Mouse (Mus musculus): ENCODE data around the gene Stat6. TPM values are rescaled to one million over a fixed set of nuclear protein-coding genes. Genes with fewer than 3 reads are reported as not detected.
"Not testable (repeated sequence)": the region's sequence is repeated elsewhere in the genome, so short reads cannot be mapped to it uniquely, and the experiment has no call there.

Stat6 gene
- polyA plus RNA-seq, 1 experiment from 2014 or later: 141 TPM

DNA sequence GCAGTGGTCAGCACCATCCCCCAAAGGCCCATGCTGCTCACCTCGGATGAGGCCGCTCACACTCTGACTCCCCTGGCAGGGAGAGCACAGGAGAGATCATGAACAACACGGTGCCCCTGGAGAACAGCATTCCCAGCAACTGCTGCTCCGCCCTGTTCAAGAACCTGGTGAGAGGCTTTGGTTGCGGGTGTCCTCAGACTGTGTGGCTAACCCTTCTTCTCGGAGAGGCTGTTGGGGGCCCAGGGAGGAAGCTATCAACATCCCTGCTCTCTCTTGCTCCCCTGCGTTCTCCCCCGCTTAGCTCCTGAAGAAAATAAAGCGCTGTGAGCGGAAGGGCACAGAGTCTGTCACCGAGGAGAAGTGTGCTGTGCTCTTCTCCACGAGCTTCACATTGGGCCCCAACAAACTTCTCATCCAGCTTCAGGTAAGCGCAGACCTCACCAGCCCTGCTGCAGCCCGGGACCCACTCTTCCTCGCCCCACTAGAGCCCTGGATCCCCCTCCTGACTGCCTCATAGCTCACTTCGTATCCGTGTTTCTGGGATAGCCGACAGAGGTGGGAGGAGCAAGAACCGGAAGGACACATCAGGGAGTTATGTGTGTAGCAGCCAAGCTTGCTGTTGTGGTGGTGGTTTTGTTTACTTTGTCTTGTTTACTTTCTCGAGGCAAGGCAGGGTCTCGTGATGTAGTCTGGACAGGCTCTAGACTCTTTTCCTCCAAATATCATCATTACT is 10.3 kb downstream of the Stat6 start:
- H3K79me2 ChIP-seq (ENCODE audit: inconsistent target): peaks cover 34% of the 10 kb centered on the region; the same call in 1 of the 2 replicates
- H3K4me3 ChIP-seq (ENCODE audit: inconsistent target): no peak overlapping the region
- WGBS (ENCODE audit: missing documents): 95% methylated on average over 21 of the region's 21 CpGs
- no peak overlapping the region for H3K27ac ChIP-seq
- peaks cover 84% of the 10 kb centered on the region for H3K36me3 ChIP-seq (ENCODE audit: inconsistent target)

DNA sequence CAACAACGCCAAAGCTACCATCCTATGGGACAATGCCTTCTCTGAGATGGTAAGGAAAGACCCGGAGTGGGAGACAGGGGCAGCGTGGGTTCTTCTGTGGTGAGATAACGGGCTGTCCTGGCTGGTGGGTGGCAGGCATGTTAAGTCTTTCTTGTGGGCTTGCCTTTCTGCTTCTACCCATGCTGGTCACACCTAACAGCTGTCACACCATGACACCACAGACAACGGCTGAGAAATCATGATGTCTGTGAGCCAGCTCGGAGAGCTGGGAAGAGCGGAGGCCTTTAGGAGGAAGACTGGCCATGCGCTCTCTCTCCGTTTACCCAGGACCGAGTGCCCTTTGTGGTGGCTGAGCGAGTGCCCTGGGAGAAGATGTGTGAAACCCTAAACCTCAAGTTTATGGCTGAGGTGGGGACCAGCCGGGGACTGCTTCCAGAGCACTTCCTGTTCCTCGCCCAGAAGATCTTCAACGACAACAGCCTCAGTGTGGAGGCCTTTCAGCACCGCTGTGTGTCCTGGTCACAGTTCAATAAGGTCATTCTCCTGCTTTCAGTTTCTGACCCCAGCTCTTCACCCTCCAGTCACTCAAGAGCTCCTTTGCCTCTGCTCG is 12.3 kb downstream of the Stat6 start:
- Histone ChIP-seq H3K27ac (no peak overlapping the region), H3K36me3 (ENCODE audit: inconsistent target) (peaks cover 93% of the 10 kb centered on the region), H3K4me3 (ENCODE audit: inconsistent target) (no peak overlapping the region), H3K79me2 (ENCODE audit: inconsistent target) (peaks cover 26% of the 10 kb centered on the region; the same call in 1 of the 2 replicates)
- 43% methylated on average over 16 of the region's 16 CpGs for WGBS (ENCODE audit: missing documents)

DNA sequence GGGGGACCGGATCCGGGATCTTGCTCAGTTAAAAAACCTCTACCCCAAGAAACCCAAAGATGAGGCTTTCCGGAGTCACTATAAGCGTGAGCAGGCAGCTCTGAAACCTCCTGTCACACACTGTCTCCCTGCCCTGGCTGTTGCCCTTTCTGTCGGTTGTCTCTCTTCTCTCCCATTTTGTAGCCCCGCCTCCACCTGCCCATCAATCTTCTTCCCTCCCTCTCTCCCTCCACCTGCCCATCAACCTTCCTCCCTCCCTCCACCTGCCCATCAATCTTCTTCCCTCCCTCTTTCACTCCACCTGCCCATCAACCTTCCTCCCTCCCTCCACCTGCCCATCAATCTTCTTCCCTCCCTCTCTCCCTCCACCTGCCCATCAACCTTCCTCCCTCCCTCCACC is 14.8 kb downstream of the Stat6 start:
- H3K79me2 ChIP-seq (ENCODE audit: inconsistent target); H3K4me3 ChIP-seq (ENCODE audit: inconsistent target); H3K27ac ChIP-seq: not testable (repeated sequence)
- 90% methylated on average over 6 of the region's 6 CpGs for WGBS (ENCODE audit: missing documents)
- H3K36me3 ChIP-seq (ENCODE audit: inconsistent target): peaks cover 74% of the 10 kb centered on the region

DNA sequence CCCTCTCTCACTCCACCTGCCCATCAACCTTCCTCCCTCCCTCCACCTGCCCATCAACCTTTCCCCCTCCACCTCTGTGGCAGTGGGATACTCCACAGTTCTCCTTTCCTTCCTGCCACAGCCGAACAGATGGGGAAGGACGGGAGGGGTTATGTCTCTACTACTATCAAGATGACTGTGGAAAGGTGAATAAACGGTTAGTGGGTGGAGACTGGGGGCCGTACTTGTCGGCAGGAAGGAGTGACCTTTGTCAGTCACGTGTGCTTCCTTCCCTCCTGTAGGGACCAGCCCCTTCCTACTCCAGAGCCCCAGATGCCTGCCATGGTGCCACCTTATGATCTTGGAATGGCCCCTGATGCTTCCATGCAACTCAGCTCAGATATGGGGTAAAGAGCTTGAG is 15.3 kb downstream of the Stat6 start:
- WGBS (ENCODE audit: missing documents): 40% methylated on average over 6 of the region's 6 CpGs
- H3K36me3 ChIP-seq (ENCODE audit: inconsistent target): peaks cover 69% of the 10 kb centered on the region
- no peak overlapping the region for H3K27ac ChIP-seq
- peaks cover 8% of the 10 kb centered on the region; the same call in 1 of the 2 replicates for H3K79me2 ChIP-seq (ENCODE audit: inconsistent target)
- H3K4me3 ChIP-seq (ENCODE audit: inconsistent target): no peak overlapping the region

DNA sequence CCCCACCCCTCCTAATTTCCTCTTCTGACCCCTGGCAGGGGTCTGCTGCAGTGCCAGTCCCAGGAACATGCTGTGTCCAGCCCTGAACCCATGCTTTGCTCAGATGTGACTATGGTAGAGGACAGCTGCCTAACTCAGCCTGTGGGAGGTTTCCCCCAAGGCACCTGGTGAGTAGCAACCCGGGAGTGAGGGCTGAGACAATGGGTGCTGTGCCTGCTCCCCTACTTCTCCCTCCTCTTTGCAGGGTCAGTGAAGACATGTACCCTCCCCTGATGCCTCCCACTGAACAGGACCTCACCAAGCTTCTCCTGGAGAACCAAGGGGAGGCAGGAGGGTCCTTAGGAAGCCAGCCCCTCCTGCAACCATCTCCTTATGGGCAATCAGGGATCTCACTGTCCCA is 16.8 kb downstream of the Stat6 start:
- WGBS (ENCODE audit: missing documents): 77% methylated on average over 1 of the region's 1 CpGs
- H3K4me3 ChIP-seq (ENCODE audit: inconsistent target): no peak overlapping the region
- H3K36me3 ChIP-seq (ENCODE audit: inconsistent target): peaks cover 64% of the 10 kb centered on the region
- H3K27ac ChIP-seq: no peak overlapping the region
- peaks cover 19% of the 10 kb centered on the region for H3K79me2 ChIP-seq (ENCODE audit: inconsistent target)

DNA sequence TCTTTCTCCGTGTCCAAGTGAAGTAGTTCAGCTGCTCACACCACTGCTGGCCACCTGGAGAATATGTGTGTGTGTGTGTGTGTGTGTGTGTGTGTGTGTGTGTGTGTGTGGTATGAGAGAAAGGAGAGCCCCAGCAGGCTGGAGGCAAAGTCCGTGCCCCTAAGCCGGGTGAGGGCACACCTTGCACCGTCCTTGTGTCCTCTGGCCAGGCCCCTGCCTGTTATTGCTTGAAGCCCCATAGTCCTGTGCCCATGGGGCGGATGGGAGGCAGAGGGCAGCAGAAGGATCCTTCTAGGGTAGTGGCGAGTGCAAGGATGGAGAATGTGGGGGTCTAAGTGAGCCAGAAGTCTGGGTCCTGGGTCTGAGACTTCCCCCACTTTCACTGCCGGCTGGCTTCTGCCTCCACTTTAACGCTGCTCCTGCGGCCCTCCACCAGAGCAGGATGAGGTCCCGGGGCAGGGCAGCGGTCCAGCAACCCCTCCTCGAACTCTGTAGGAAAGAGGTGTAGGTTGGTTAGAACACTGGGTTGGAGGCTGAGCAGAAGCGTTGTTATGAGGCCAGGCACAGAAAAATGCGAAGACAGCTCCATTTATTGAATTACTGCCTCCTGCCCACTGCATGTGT is 18.6 kb downstream of the Stat6 start:
- Histone ChIP-seq H3K79me2 (ENCODE audit: inconsistent target) (peaks cover 36% of the 10 kb centered on the region), H3K36me3 (ENCODE audit: inconsistent target) (peaks cover 50% of the 10 kb centered on the region), H3K4me3 (ENCODE audit: inconsistent target) (no peak overlapping the region), H3K27ac (peak overlapping the region; percentile 65)
- 80% methylated on average over 10 of the region's 14 CpGs for WGBS (ENCODE audit: missing documents)

DNA sequence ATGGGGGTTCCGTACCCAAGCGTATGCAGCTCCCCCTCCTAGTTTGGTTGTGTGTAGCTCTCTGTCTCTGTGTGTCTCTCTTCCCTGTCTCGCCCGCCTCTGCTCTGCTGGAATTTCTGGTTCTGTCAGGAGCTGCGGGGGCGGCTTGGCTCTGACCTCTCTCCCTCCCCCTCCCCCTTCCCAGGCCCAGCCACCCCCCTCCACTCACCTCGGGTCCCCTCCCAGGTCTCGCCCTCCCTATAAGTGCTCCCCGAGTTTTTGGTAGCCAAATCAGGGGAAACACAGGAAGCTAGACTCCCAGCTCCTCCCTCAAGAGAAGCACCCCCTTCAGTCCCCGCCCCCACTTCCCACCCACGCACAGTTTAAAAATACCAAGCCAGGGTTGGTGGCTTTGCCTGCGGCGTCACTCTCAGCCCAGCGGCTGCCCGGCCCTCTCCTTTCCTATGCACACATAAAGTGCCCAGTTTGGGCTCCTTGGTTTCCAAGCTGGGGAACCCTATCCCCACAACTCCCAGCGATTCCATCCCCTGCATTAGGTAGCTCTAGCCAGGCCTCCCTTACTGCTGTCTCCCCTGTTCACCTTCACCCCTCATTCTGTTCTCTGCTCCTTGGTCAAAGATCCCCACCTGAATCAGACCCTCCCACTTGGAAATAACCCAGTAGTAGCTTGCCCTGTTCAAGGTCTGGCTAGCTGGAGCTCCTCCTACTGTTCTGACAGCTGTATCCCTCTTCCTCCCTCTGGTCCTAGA is 19.3 kb downstream of the Stat6 start:
- WGBS (ENCODE audit: missing documents): 23% methylated on average over 14 of the region's 16 CpGs
- peaks cover 45% of the 10 kb centered on the region for H3K36me3 ChIP-seq (ENCODE audit: inconsistent target)
- H3K4me3 ChIP-seq (ENCODE audit: inconsistent target): no peak overlapping the region
- H3K27ac ChIP-seq: peak overlapping the region; percentile 65
- peaks cover 36% of the 10 kb centered on the region for H3K79me2 ChIP-seq (ENCODE audit: inconsistent target)

DNA sequence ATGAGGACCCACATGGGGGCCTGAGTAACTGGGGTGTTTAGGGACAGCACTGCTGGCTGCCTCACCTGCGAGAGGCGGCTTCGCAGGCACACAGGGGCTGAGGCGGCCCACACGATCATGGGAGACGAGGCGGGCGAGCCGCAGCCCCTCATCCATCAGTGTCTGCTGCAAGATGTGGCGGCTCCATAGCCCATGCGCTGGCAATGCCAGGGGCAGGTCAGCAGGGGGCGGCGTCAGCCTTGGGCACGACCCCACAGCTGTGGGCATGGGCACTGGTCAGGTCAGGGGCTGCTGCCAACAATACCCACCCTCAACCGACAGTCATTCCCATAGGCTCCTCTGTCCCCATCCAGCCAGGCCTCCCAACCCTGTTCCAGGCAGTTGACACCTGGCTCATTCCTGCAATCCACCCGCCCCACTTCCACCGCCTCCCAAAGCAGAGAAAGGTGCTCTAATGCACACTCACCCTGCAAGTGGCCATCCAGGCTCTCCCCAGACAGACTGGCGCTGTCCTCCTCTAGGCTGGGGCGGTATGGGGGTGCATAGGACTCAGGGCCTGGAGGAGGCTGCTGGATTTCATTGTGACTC is 20.0 kb downstream of the Stat6 start:
- WGBS (ENCODE audit: missing documents): 84% methylated on average over 19 of the region's 19 CpGs
- Histone ChIP-seq H3K27ac (peak overlapping the region; percentile 65), H3K79me2 (ENCODE audit: inconsistent target) (peaks cover 36% of the 10 kb centered on the region), H3K36me3 (ENCODE audit: inconsistent target) (peaks cover 39% of the 10 kb centered on the region), H3K4me3 (ENCODE audit: inconsistent target) (no peak overlapping the region)

DNA sequence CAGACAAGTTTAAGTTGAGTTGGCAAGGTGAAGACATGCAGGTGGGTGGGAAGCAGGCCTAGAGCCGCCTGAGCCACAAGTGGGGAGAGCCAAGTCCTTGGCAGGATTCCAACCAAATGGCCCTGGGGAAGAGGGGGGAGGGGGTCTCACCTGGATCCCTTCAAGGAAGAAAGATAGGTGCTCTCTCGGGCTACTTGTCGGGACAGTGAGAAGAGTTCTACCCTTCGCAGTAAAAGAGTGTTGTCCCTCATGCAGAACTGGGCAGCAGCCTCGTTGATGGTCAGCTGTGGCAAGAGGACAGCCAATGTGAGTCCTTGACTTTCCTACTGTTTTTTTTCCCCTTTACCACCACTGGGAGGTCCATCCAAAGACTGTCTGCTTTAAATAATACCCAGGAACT is 20.8 kb downstream of the Stat6 start:
- Histone ChIP-seq H3K36me3 (ENCODE audit: inconsistent target) (peaks cover 32% of the 10 kb centered on the region), H3K79me2 (ENCODE audit: inconsistent target) (peaks cover 36% of the 10 kb centered on the region), H3K27ac (no peak overlapping the region), H3K4me3 (ENCODE audit: inconsistent target) (no peak overlapping the region)
- WGBS (ENCODE audit: missing documents): 89% methylated on average over 5 of the region's 5 CpGs

DNA sequence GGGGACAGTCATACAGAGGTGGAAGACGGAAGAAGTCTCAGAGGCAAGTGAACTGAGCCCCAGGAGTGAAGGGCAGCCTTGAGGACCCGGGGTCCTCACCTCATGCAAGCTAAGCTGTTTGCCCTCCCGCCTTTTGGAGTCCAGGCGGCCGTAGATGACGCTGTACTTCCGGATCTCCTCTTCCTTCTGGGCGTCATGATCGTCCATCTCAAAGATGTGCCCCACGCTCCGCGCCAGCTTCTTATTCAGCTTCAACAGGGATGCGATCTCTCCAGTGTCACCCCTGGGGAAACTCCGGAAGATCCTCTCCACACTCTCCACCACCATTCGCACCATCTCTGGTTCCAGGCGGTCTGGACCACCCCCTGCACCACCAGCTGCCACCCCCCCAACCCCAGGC is 21.4 kb downstream of the Stat6 start:
- Histone ChIP-seq H3K4me3 (ENCODE audit: inconsistent target) (no peak overlapping the region), H3K27ac (no peak overlapping the region), H3K79me2 (ENCODE audit: inconsistent target) (peaks cover 36% of the 10 kb centered on the region), H3K36me3 (ENCODE audit: inconsistent target) (peaks cover 26% of the 10 kb centered on the region)
- WGBS (ENCODE audit: missing documents): 91% methylated on average over 16 of the region's 16 CpGs

DNA sequence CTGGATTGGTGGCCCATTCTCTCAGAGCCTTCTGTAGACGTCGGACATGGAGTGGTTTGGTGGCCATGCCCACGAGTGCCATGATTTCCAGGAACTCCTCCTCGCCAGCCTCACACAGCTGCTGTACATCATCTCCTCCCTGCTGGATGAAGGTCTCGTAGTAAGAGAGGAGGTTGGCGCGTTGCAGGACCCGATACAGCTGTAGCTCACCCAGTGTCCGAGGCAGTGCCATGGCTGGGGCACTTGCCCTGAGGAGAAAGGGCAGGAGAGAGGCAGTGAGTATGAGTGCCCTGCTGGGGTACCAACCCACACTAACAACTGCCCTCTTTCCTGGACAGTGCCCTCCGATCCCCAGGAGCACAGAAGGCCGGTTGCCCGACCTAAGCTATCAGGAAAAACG is 22.1 kb downstream of the Stat6 start:
- 85% methylated on average over 13 of the region's 13 CpGs for WGBS (ENCODE audit: missing documents)
- H3K36me3 ChIP-seq (ENCODE audit: inconsistent target): peaks cover 19% of the 10 kb centered on the region
- H3K4me3 ChIP-seq (ENCODE audit: inconsistent target): peak overlapping the region; percentile 93
- peaks cover 36% of the 10 kb centered on the region for H3K79me2 ChIP-seq (ENCODE audit: inconsistent target)
- H3K27ac ChIP-seq: peak overlapping the region; percentile 86

DNA sequence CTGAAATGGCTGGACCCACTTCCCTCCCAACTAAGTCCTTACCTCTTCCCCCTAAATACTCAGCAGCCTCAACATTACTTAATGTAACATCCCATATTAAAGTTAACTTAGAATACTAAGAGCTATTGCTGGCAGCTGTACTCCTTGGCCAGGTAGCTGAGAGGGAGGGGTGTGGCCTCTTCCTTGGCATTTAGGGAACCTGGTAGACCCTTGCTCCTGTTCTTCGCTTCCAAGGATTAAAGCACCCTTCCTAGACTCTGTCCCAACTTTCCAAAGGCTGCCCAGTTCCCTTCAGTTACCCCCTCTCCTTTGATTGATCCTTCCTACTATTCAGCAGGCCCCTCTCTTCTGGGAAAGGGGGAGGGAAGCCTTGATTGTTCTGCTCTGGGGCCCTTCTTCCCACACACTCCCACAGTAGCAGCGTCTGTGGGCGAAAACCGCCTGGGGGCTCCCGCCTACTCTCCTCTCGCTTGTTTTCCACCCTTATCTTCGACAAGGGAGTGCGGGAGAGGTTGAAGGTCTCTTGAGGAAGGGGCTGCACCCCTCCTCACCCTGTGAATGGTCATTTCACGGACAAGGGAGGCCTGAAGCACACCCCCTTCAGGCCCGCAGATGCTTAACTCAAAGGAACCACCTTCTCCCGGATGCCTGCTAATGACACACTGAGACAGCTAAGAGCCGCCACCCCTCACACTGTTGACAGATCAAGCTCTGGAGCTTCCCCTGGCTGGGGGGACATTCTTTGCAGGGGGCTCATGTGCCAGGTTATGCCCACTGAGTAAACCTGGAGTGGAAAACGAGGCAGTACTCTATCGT is 22.8 kb downstream of the Stat6 start:
- peak overlapping the region; percentile 86 for H3K27ac ChIP-seq
- WGBS (ENCODE audit: missing documents): 23% methylated on average over 14 of the region's 14 CpGs
- peaks cover 14% of the 10 kb centered on the region; the same call in 1 of the 2 replicates for H3K36me3 ChIP-seq (ENCODE audit: inconsistent target)
- peaks cover 36% of the 10 kb centered on the region for H3K79me2 ChIP-seq (ENCODE audit: inconsistent target)
- peak overlapping the region; percentile 93 for H3K4me3 ChIP-seq (ENCODE audit: inconsistent target)

DNA sequence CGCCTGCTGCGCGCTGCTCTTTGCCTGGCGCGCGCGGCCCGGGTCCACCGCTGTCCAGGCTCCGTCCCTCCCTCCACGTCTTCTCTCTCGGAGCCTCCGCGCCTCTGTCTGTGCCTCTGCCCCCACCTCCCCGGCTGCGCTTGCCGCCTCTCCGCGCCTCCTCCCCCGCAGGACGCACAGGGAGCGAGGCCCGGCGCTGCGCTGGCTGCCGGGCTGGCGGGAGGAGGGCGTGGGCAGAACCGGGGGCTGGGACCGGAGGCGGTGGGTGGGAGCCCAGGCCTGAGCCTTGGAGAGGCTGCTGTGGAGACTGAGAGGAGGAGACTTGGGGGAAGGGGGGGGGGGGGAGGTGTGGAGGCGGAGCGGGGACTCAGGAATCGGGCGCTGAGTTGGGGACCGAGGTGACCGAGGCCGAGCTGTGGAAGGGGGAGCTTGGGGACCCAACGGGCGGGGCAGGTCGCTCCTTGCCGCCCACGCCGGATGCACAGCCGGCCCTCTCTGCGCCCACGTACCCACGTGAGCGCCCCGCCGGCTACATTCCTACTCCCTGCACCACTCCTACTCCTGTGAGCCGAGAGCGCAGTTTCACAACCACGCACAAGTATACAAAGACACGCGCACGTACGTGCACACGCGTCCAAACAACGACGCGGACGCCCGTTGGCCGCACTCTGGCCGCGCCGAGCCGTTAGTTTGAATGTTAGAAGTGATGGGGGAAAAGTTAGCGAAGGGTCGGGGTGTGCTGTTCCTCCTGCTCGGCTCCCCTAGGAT is 23.9 kb downstream of the Stat6 start, which contains the start of gene Nemp1:
TSS of gene Nemp1 (plus strand) at position 401 of the 768 bp plus-strand sequence.
- peaks cover 36% of the 10 kb centered on the region for H3K79me2 ChIP-seq (ENCODE audit: inconsistent target)
- H3K27ac ChIP-seq: peak within 1 kb of the TSS; percentile 97
- WGBS (ENCODE audit: missing documents): 1% methylated on average over 64 of the region's 73 CpGs
- H3K36me3 ChIP-seq (ENCODE audit: inconsistent target): peaks cover 14% of the 10 kb centered on the region; the same call in 1 of the 2 replicates
- peak within 1 kb of the TSS; percentile 93 for H3K4me3 ChIP-seq (ENCODE audit: inconsistent target)

Measured in macrophage (primary cell).